ENCODE assay signal across 8 mouse cellular contexts in the genomic region with DNA sequence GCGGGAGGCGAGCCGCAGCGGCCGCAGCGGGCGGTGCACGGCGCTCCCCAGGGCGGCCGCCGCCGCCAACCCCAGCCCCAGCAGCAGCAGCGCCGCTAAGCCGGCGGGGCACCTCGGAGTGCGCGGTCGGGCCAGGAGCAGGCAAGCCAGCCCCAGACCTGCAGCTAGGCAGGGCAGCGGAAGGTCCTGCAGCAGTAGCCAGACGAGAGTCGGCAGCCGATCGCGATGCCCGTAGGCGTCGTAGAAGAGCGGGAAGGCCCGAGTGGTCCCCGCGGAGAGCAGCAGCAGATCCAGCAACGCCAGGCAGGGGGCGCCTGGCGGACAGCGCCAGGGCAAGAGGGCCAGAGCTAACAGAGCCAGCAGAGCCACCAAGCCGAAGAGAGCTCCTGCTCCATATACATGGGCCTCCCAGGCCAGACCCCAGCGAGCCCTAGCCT. TPM values are rescaled to one million over a fixed set of nuclear protein-coding genes. Genes with fewer than 3 reads are reported as not detected.
DNase-seq lines count a peak whose midpoint lies in the region; ATAC-seq lines count a peak whose summit lies in the region.

No protein-coding gene starts in this region.

- WGBS in intestine, embryonic 14.5 days, result 0% methylated on average over 35 of the region's 40 CpGs

- H3K27me3 ChIP-seq in intestine, embryonic 14.5 days (replicated peaks; ENCODE audit: control insufficient read depth, insufficient read depth, low read length), result peaks cover 57% of the 10 kb centered on the region

- peak overlapping the region; percentile 51 for H3K4me3 ChIP-seq in intestine, embryonic 14.5 days (ENCODE audit: low read depth, low read length)

- H3K4me1 ChIP-seq in intestine, embryonic 14.5 days (replicated peaks; ENCODE audit: control insufficient read depth, insufficient read depth, low read length), result peaks cover 15% of the 10 kb centered on the region

- peak; percentile 70 for ATAC-seq in intestine, embryonic 14.5 days (replicated peaks; ENCODE audit: low FRiP score, low TSS enrichment, low read depth)

- intact Hi-C loops in gastrocnemius, postnatal 36 days (cut with DNase I), result loop anchor here (1.0 to 2.0 kb wide), 2 partner anchors 27 to 108 kb away; partner anchors contain the start of gene Fam71f2
- intact Hi-C loops in left cerebral cortex, postnatal 25 days (cut with DNase I), result loop anchor here (1.0 kb wide), 1 partner anchor 27 kb away; no protein-coding TSS in a partner anchor

- peak; percentile 86 for DNase-seq in adrenal gland, adult 2 months
- peak; percentile 92 for DNase-seq in embryo, embryonic 10.5 days (ENCODE audit: low spot score)
- DNase-seq in gastrocnemius, postnatal 36 days, result peak; percentile 67 to 70
- DNase-seq in intestine, embryonic 14.5 days (ENCODE audit: low spot score), result peak; percentile 91
- DNase-seq in left cerebral cortex, postnatal 25 days (ENCODE audit: low spot score in 2 of 2), result peak; percentile 66 to 70
- DNase-seq in mesoderm, embryonic 11.5 days (ENCODE audit: low read depth, low spot score), result peak; percentile 93
- DNase-seq in right cerebral cortex, postnatal 36 days (ENCODE audit: low spot score in 2 of 2), result peak; percentile 41 to 48
- no peak for DNase-seq in adipocyte (ENCODE audit: low spot score)

- no peak overlapping the region for H3K27ac ChIP-seq in intestine, embryonic 14.5 days (ENCODE audit: low read depth)

- peak overlapping the region; percentile 51 for H3K9ac ChIP-seq in intestine, embryonic 14.5 days (ENCODE audit: low read length)

- no peaks in the 10 kb centered on the region for H3K36me3 ChIP-seq in intestine, embryonic 14.5 days (ENCODE audit: control insufficient read depth, insufficient read depth, low read length)

- H3K4me2 ChIP-seq in intestine, embryonic 14.5 days (ENCODE audit: low read length), result peak overlapping the region; percentile 99

- H3K9me3 ChIP-seq in intestine, embryonic 14.5 days (ENCODE audit: control insufficient read depth, low read length), result no peaks in the 10 kb centered on the region

RNA-seq across cellular contexts. Expression of gene Rbm28, which starts 6.2 kb away (rescaled TPM):
- total RNA-seq in adrenal gland, adult 2 months (2021), result 10 to 100 TPM; 25.9 to 33.6 TPM
- polyA plus RNA-seq in adrenal gland, adult 2 months (2012; rRNA removed), result 2.3 and 2.4 TPM in 2 replicates
- 10 to 100 TPM; 12.8 to 15.7 TPM for total RNA-seq in gastrocnemius, postnatal 36 days (2021)
- 44.6 and 49.7 TPM in 2 replicates for polyA plus RNA-seq in intestine, embryonic 14.5 days (2014; fragmentation: Nextera tagmentation; extraction: Ambion mirVana)
- 10 to 100 TPM; 38.7 to 45.7 TPM for total RNA-seq in left cerebral cortex, postnatal 25 days (2021)

RNA-seq across cellular contexts. Expression of gene Prrt4, which starts 8.4 kb away (rescaled TPM):
- total RNA-seq in adrenal gland, adult 2 months (2021), result 1 to 10 TPM; 2.2 to 5.0 TPM
- 6.1 and 8.8 TPM in 2 replicates for polyA plus RNA-seq in adrenal gland, adult 2 months (2012; rRNA removed)
- under 1 TPM; 0.43 to 0.54 TPM for total RNA-seq in gastrocnemius, postnatal 36 days (2021)
- 0.52 and 0.78 TPM in 2 replicates for polyA plus RNA-seq in intestine, embryonic 14.5 days (2014; fragmentation: Nextera tagmentation; extraction: Ambion mirVana)
- total RNA-seq in left cerebral cortex, postnatal 25 days (2021), result 1 to 10 TPM; 2.4 to 2.9 TPM

RNA-seq across cellular contexts. Expression of gene Impdh1, which starts 45.2 kb away (rescaled TPM):
- 10 to 100 TPM; 58.3 to 86.4 TPM for total RNA-seq in adrenal gland, adult 2 months (2021)
- 94.4 and 102 TPM in 2 replicates for polyA plus RNA-seq in adrenal gland, adult 2 months (2012; rRNA removed)
- total RNA-seq in gastrocnemius, postnatal 36 days (2021), result 10 to 100 TPM; 10.5 to 15.5 TPM
- 47.5 and 48.1 TPM in 2 replicates for polyA plus RNA-seq in intestine, embryonic 14.5 days (2014; fragmentation: Nextera tagmentation; extraction: Ambion mirVana)
- 10 to 100 TPM; 66.1 to 68.8 TPM for total RNA-seq in left cerebral cortex, postnatal 25 days (2021)
